24 mouse cellular contexts compared by ENCODE assay signal in the genomic region with DNA sequence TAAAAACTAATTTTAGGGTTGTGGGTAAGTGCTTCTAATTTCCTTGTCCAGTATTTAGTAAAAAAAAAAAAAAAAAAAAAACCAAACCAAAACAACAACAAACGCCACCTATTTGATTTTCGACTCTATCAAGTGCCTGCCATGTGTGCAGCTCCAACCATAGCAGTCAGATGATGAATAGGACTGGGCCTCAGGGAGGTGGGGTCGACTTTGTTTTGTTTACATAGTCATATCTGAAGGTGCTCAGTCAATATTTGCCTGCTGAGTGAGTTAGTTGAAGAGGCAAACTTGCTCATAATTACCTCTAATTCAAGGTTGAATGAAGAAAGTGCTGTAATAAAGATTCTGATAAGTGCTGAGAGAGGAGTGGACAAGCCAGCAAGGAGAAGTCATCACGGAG. TPM values are rescaled to one million over a fixed set of nuclear protein-coding genes. Genes with fewer than 3 reads are reported as not detected.
A peak's percentile ranks its signal among the peaks of the same experiment; 100 is the strongest.
DNase-seq lines count a peak whose midpoint lies in the region; ATAC-seq and TF ChIP-seq lines count a peak whose summit lies in the region.
"Had no signal": no experiment of that assay in that cellular context is flagged by ENCODE, and none has a peak within 500 bp of the region (broad histone marks: within the 10 kb centered on the region; RNA-seq: fewer than 3 reads in every experiment).

No protein-coding gene starts in this region.

- H3K4me1 ChIP-seq in lung, postnatal 0 days (ENCODE audit: insufficient read depth, low read depth, low read length): no peaks in the 10 kb centered on the region
- no peaks in the 10 kb centered on the region for H3K4me1 ChIP-seq in lung, adult 2 months (ENCODE audit: control insufficient read depth, insufficient read depth, low read length)
- H3K4me1 ChIP-seq in intestine, embryonic 15.5 days (replicated peaks): no peaks in the 10 kb centered on the region
- H3K4me1 ChIP-seq in stomach, embryonic 14.5 days (ENCODE audit: control insufficient read depth, insufficient read depth, low read length): no peaks in the 10 kb centered on the region
- no peaks in the 10 kb centered on the region for H3K4me1 ChIP-seq in stomach, postnatal 0 days (replicated peaks; ENCODE audit: control insufficient read depth, insufficient read depth)
- H3K4me1 ChIP-seq: forebrain, embryonic 10.5 days; forebrain, embryonic 13.5 days; hindbrain, embryonic 12.5 days had no signal

- H3K27ac ChIP-seq in lung, postnatal 0 days (ENCODE audit: low read length): no peak overlapping the region
- H3K27ac ChIP-seq in intestine, embryonic 15.5 days: no peak overlapping the region
- H3K27ac ChIP-seq in stomach, embryonic 14.5 days (ENCODE audit: low read length): no peak overlapping the region
- no peak overlapping the region for H3K27ac ChIP-seq in stomach, postnatal 0 days (replicated peaks)
- H3K27ac ChIP-seq: forebrain, embryonic 10.5 days; forebrain, embryonic 13.5 days; gastrocnemius, adult 2 months; hindbrain, embryonic 12.5 days had no signal

- ATAC-seq in lung, postnatal 0 days: peak; percentile 59
- peak; percentile 92 for ATAC-seq in intestine, embryonic 15.5 days
- ATAC-seq in stomach, embryonic 14.5 days (ENCODE audit: insufficient number of reproducible peaks, insufficient read depth, low FRiP score, low read depth): peak; percentile 86
- ATAC-seq in stomach, postnatal 0 days (ENCODE audit: low FRiP score, low TSS enrichment): peak; percentile 88
- ATAC-seq: forebrain, embryonic 13.5 days; forebrain, embryonic 16.5 days; Patski had no signal

- H3K4me3 ChIP-seq in lung, postnatal 0 days (ENCODE audit: low read depth, low read length): no peak overlapping the region
- H3K4me3 ChIP-seq in lung, adult 2 months (replicated peaks; ENCODE audit: extremely low read depth, low read depth, low read length): no peak overlapping the region
- no peak overlapping the region for H3K4me3 ChIP-seq in intestine, embryonic 15.5 days (replicated peaks)
- H3K4me3 ChIP-seq in stomach, embryonic 14.5 days (ENCODE audit: low read depth, low read length): no peak overlapping the region
- H3K4me3 ChIP-seq in stomach, postnatal 0 days (ENCODE audit: low read depth, low read length): no peak overlapping the region
- H3K4me3 ChIP-seq: forebrain, embryonic 10.5 days; forebrain, embryonic 13.5 days; gastrocnemius, adult 2 months; hindbrain, embryonic 12.5 days had no signal

- no peaks in the 10 kb centered on the region for H3K9me3 ChIP-seq in lung, postnatal 0 days (ENCODE audit: low read length)
- H3K9me3 ChIP-seq in intestine, embryonic 15.5 days: no peaks in the 10 kb centered on the region
- H3K9me3 ChIP-seq in stomach, embryonic 14.5 days (ENCODE audit: control insufficient read depth, low read depth, low read length): no peaks in the 10 kb centered on the region
- no peaks in the 10 kb centered on the region for H3K9me3 ChIP-seq in stomach, postnatal 0 days (ENCODE audit: control insufficient read depth, low read length)
- H3K9me3 ChIP-seq: forebrain, embryonic 10.5 days; forebrain, embryonic 13.5 days; G1E; hindbrain, embryonic 12.5 days had no signal

- WGBS in lung, postnatal 0 days: 34% methylated on average over 4 of the region's 4 CpGs
- 43% methylated on average over 4 of the region's 4 CpGs for WGBS in lung, adult 2 months
- WGBS in intestine, embryonic 15.5 days: 41% methylated on average over 4 of the region's 4 CpGs
- 41% methylated on average over 4 of the region's 4 CpGs for whole genome bisulfite sequencing in stomach, embryonic 14.5 days
- 32% methylated on average over 4 of the region's 4 CpGs for WGBS in stomach, postnatal 0 days

- no peak for TF ChIP-seq EP300 in lung, postnatal 0 days (IDR thresholded peaks at IDR 0.05)
- TF ChIP-seq EP300 in stomach, postnatal 0 days (optimal IDR thresholded peaks at IDR 0.05): no peak

- no peaks in the 10 kb centered on the region for H3K27me3 ChIP-seq in lung, postnatal 0 days (replicated peaks; ENCODE audit: insufficient read depth, low read length)
- no peaks in the 10 kb centered on the region for H3K27me3 ChIP-seq in intestine, embryonic 15.5 days (replicated peaks)
- no peaks in the 10 kb centered on the region for H3K27me3 ChIP-seq in stomach, embryonic 14.5 days (ENCODE audit: control insufficient read depth, insufficient read depth, low read length)
- no peaks in the 10 kb centered on the region for H3K27me3 ChIP-seq in stomach, postnatal 0 days (ENCODE audit: control insufficient read depth, insufficient read depth, low read length)
- H3K27me3 ChIP-seq: CH12.LX had no signal

- H3K36me3 ChIP-seq in lung, postnatal 0 days (ENCODE audit: insufficient read depth, low read length): no peaks in the 10 kb centered on the region
- H3K36me3 ChIP-seq in intestine, embryonic 15.5 days: no peaks in the 10 kb centered on the region
- H3K36me3 ChIP-seq in stomach, embryonic 14.5 days (ENCODE audit: control insufficient read depth, insufficient read depth, low read length): no peaks in the 10 kb centered on the region
- no peaks in the 10 kb centered on the region for H3K36me3 ChIP-seq in stomach, postnatal 0 days (ENCODE audit: control insufficient read depth, insufficient read depth, low read length)
- H3K36me3 ChIP-seq: forebrain, embryonic 10.5 days; G1E; hindbrain, embryonic 12.5 days had no signal

- DNase-seq in lung, postnatal 0 days (ENCODE audit: low spot score): peak; percentile 33
- no peak for DNase-seq in lung, adult 2 months
- peak; percentile 58 for DNase-seq in stomach, postnatal 0 days (ENCODE audit: low spot score)
- DNase-seq in layer of hippocampus, adult 8-10 months (ENCODE audit: low spot score in 2 of 2): no peak
- no peak for DNase-seq in frontal cortex, adult 2 months (ENCODE audit: extremely low spot score in 1 of 2, low spot score in 1 of 2)
- DNase-seq: adrenal gland, postnatal 10 days; adrenal gland, postnatal 36 days; B cell, adult 2 months; cerebellum, adult 18-20 months; cerebellum, adult 9-10 months; cerebellum, postnatal 14 days; gastrocnemius, adult 2 months; gastrocnemius, postnatal 14 days; heart, adult 11 months had no signal

- no peak for TF ChIP-seq CTCF in lung, postnatal 0 days (IDR thresholded peaks at IDR 0.05)
- no peak for TF ChIP-seq CTCF in lung, adult 2 months (IDR thresholded peaks at IDR 0.05; ENCODE audit: insufficient read depth, low read length)
- no peak for TF ChIP-seq CTCF in stomach, postnatal 0 days (IDR thresholded peaks at IDR 0.05; ENCODE audit: low read depth)

- H3K4me2 ChIP-seq in lung, postnatal 0 days (replicated peaks; ENCODE audit: low read depth, low read length): no peak overlapping the region
- no peak overlapping the region for H3K4me2 ChIP-seq in intestine, embryonic 15.5 days (replicated peaks)
- no peak overlapping the region for H3K4me2 ChIP-seq in stomach, embryonic 14.5 days (replicated peaks; ENCODE audit: low read depth, low read length)
- no peak overlapping the region for H3K4me2 ChIP-seq in stomach, postnatal 0 days (replicated peaks; ENCODE audit: low read depth)
- H3K4me2 ChIP-seq: forebrain, embryonic 13.5 days; heart, embryonic 11.5 days; hindbrain, embryonic 12.5 days had no signal

- H3K9ac ChIP-seq in lung, postnatal 0 days (replicated peaks; ENCODE audit: low read depth): no peak overlapping the region
- H3K9ac ChIP-seq in intestine, embryonic 15.5 days: no peak overlapping the region
- H3K9ac ChIP-seq in stomach, embryonic 14.5 days (replicated peaks; ENCODE audit: low read depth, low read length): no peak overlapping the region
- no peak overlapping the region for H3K9ac ChIP-seq in stomach, postnatal 0 days (ENCODE audit: low read length)
- H3K9ac ChIP-seq: forebrain, embryonic 13.5 days; hindbrain, embryonic 12.5 days had no signal

- no peak for TF ChIP-seq POLR2A in lung, adult 2 months (IDR thresholded peaks at IDR 0.05; ENCODE audit: borderline replicate concordance, extremely low read depth, low read depth, low read length)

RNA-seq across cellular contexts. Expression of a gene that starts 7.4 kb away (rescaled TPM):
- 10.0 and 11.6 TPM in 2 replicates for polyA plus RNA-seq in lung, postnatal 0 days (2015; fragmentation: Nextera tagmentation; extraction: Ambion mirVana)
- polyA plus RNA-seq in lung, adult 2 months (2012; rRNA removed): 10.2 and 13.0 TPM in 2 replicates
- 10.7 and 11.5 TPM in 2 replicates for polyA plus RNA-seq in intestine, embryonic 15.5 days (2015; fragmentation: Nextera tagmentation; extraction: Ambion mirVana)
- polyA plus RNA-seq in stomach, embryonic 14.5 days (2014; fragmentation: Nextera tagmentation; extraction: Ambion mirVana): 19.0 and 19.6 TPM in 2 replicates
- polyA plus RNA-seq in stomach, postnatal 0 days (2015; fragmentation: Nextera tagmentation; extraction: Ambion mirVana): 6.8 and 7.9 TPM in 2 replicates
- 10 to 100 TPM; 31.9 to 37.3 (median 32.8) TPM for total RNA-seq in layer of hippocampus, adult 8-10 months (2022)
- 20.7 and 21.2 TPM in 2 replicates for polyA plus RNA-seq in frontal cortex, adult 2 months (2012; rRNA removed)

Comparison
In these comparisons a context has a peak if more than half of its experiments do, and no peak if none do; other contexts are left out.
1. DNase-seq: peak in lung, postnatal 0 days (single experiment) and stomach, postnatal 0 days (single experiment); none in lung, adult 2 months (single experiment), layer of hippocampus, adult 8-10 months (0 of 2) and frontal cortex, adult 2 months (0 of 2).
2. Peak in every context shown above with its lines, with median percentiles within 50 percentile points of each other: ATAC-seq.